Mouse (Mus musculus): ENCODE results near the gene Lnx1.

Lnx1 gene

DNA sequence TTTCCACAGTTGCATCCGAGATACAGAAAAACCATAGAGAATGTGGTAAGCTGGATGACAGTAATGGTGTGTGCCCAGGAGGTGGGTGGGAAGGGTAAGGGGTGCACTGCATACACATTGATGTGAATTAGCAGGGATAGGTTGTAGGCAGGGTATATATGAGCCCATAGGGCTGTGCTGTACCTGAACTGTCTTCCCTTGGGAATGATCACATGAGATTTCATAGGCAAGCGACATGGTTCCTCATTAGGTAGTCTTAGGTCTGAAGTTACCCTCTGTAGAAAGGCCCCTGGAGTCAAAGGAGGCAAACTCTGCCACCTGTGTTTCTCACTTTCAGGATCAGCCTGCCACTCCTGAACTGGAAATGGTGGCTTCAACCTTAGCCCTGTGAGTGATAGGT lies 9.3 kb upstream of the Lnx1 start:
- no peak for TF ChIP-seq GATA4 (IDR thresholded peaks at IDR 0.05; ENCODE audit: insufficient replicate concordance, low read length)

GRCm38 (mm10) chr5:74711056-74711455 lies 8.3 kb upstream of the Lnx1 start:
- TF ChIP-seq GATA4 (IDR thresholded peaks at IDR 0.05; ENCODE audit: insufficient replicate concordance, low read length): no peak

GRCm38 (mm10) chr5:74710181-74710580 lies 7.5 kb upstream of the Lnx1 start:
- no peak for TF ChIP-seq GATA4 (IDR thresholded peaks at IDR 0.05; ENCODE audit: insufficient replicate concordance, low read length)

GRCm38 (mm10) chr5:74704460-74704790 lies 1.7 kb upstream of the Lnx1 start:
- no peak for TF ChIP-seq GATA4 (IDR thresholded peaks at IDR 0.05; ENCODE audit: insufficient replicate concordance, low read length)

DNA sequence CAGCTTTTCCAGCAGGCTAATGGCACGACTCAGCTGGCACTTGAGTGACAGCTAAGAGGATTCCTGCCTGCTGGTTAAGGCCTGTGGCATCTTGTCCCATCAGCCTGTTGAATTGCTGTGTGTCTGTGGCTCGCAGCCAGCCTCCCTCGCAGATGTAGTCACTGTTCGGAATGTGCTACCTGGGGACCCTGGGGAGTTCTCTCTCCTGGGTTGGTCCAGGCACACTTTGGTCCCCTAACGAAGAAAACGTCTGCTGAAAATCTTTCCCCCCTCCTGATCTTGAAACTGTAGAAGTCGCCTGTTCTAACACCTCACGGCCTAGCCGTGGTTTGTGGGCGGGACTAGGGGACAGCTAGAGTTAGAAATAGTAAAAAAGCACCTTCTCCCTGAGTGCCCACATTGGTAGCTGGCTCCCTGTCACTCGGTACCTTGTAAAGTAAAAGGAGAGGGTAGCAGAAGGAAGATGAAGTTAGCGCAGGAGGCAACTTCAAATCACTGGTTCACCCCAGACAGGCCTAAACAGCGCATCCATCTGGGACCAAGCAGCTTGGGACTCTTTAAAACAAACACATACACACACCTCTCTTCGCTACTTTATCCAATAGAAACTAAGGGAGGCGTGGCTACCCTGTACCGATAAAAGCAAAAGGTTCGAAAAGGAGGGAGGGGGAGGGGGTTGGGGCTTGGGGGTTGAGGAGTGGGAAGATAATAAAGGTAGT lies 1.2 kb upstream of the Lnx1 start:
- TF ChIP-seq GATA4 (IDR thresholded peaks at IDR 0.05; ENCODE audit: insufficient replicate concordance, low read length): no peak

DNA sequence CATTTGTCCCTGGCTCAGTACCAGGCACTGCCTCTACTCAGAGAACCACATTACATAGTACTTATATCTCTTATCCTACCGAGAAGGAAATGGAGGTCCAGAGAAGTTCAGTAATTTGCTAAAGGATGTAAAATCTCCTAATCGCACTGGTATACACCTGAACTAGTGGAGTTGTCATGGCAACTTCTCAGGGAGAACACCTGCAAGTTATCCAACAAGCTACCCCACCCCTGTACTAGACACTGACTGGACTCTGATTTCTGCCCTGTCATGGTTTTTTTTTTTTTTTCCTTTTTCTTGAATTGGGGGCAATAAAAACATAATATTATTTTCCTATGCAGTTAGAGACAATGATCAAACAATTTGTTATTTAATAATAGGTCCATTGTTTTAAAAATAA lies 1.8 kb downstream of the Lnx1 start:
- TF ChIP-seq GATA4 (IDR thresholded peaks at IDR 0.05; ENCODE audit: insufficient replicate concordance, low read length): no peak

- TF ChIP-seq GATA4 (IDR thresholded peaks at IDR 0.05; ENCODE audit: insufficient replicate concordance, low read length): no peak
Observed at GRCm38 (mm10) chr5:74699673-74700072, 3.0 kb downstream of the Lnx1 start.

DNA sequence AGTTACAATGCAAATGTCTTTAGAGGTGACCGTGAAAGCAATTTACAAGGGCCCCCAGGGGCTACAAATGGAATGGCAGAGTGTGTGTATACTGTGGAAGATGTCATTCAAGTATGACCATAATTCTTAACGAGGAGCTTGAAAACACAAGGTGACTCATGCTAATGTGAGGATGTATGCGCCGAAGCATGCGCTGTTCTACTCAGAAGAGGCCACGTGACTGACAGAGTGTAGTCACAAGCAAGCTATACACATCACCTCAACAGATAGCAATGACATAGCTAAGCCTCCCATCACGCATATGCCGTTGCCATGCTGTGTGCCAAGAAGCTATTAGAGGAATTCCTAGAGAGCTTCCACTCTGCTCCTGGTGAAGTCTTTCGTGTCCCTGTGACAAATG lies 5.2 kb downstream of the Lnx1 start:
- no peak for TF ChIP-seq GATA4 (IDR thresholded peaks at IDR 0.05; ENCODE audit: insufficient replicate concordance, low read length)

DNA sequence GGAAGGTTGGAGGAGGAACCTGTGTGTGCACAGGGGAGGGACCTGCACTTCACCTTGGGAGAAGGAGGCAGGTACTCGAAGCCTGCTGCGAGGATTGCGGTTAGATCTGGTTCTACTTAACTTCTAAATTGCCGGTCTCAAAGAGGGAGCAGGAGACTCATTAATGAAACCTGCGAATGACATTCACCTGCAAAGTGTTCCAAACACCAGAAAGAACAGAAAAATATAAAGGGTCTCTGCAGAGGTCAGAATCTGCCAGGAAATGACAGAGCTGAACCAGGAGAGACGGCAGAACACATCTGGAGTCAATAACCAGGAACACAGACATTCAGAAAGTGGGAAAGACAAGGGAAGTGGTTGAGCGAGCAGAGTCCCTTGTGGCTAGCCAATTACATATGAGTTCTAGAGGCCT lies 8.3 kb downstream of the Lnx1 start:
- TF ChIP-seq GATA4 (IDR thresholded peaks at IDR 0.05; ENCODE audit: insufficient replicate concordance, low read length): no peak

GRCm38 (mm10) chr5:74693836-74694235 lies 8.9 kb downstream of the Lnx1 start:
- TF ChIP-seq GATA4 (IDR thresholded peaks at IDR 0.05; ENCODE audit: insufficient replicate concordance, low read length): no peak

- TF ChIP-seq GATA4 (IDR thresholded peaks at IDR 0.05; ENCODE audit: insufficient replicate concordance, low read length): no peak
Observed at GRCm38 (mm10) chr5:74692411-74693090, 10.2 kb downstream of the Lnx1 start.

DNA sequence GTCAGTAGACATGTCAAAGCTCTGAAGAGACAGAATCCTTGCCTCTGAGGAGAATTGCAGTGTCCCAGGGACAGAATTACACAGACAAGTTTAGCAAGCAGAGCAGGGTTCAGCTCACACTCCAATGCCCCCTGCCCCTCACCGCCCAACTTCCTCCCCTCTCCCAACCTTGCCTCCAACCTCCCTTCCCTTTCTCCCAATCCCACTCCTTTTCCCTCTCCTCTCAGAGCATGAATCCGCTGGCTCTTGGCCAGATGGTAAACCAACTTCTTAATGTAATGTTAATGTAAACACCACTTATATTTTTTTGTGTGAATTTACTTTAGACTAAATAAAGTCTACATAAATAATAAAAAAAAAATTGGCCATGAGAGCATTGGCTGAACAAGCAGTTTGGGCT lies 13.9 kb downstream of the Lnx1 start:
- no peak for TF ChIP-seq GATA4 (IDR thresholded peaks at IDR 0.05; ENCODE audit: insufficient replicate concordance, low read length)

DNA sequence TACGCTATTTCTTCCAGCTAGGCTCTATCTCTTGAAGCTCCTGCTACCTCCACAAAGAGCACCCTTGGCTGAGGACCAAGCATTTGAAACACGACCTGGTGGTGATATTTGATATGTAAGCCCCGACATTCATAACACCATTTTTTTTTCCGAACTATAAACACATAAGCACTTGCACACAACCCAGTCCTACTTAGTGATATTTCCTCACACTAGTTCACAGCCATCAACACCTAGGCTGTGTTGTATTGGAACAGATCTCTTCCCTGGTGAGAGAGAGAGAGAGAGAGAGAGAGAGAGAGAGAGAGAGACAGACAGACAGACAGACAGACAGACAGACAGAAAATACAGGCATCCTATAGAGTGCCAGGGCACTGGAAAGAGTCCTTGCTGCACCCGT lies 17.8 kb downstream of the Lnx1 start:
- TF ChIP-seq GATA4 (IDR thresholded peaks at IDR 0.05; ENCODE audit: insufficient replicate concordance, low read length): no peak

GRCm38 (mm10) chr5:74683832-74684231 lies 18.9 kb downstream of the Lnx1 start:
- no peak for TF ChIP-seq GATA4 (IDR thresholded peaks at IDR 0.05; ENCODE audit: insufficient replicate concordance, low read length)

DNA sequence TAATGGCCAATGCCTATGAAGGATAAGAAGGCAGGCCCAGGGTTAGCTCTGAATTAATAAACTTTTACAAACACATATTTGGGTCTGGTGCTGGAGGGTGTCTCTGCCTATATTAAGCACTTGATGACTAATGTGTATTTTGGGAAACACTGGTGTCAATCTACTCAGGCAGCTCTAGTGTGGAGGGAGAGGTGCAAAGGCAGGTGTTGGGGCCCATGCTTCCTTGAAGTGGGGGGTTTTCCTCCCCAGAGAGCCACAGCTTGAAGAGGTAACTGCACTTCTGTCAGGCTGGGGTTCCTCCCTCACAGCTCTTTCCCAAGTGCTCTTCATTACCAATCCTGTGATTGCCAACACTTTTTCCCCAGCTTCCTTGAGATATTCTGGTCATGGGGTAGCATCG lies 20.0 kb downstream of the Lnx1 start:
- no peak for TF ChIP-seq GATA4 (IDR thresholded peaks at IDR 0.05; ENCODE audit: insufficient replicate concordance, low read length)

GRCm38 (mm10) chr5:74679631-74680030 lies 23.1 kb downstream of the Lnx1 start:
- no peak for TF ChIP-seq GATA4 (IDR thresholded peaks at IDR 0.05; ENCODE audit: insufficient replicate concordance, low read length)

DNA sequence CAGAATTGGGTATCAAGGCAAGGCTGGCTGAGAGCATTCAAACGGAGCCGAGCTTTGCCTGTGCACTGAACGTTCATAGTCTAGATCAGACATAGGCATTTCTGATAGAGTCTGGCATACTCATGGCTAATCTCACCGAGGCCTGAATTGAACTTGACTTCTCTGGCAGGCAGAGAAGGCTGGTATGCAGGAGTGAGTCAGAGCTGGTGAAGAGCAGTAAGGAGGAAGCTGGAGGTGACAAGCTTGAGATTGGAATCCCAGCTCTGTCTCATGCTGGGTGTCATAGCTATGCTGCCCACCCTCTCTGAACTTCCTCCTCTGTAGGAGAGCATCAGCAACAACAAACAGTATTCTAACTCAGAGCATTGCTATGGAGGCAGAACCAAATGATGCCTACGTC lies 24.0 kb downstream of the Lnx1 start:
- no peak for TF ChIP-seq GATA4 (IDR thresholded peaks at IDR 0.05; ENCODE audit: insufficient replicate concordance, low read length)

Measured in liver, adult (tissue).